Mouse (Mus musculus): ENCODE results near the gene Slx4ip. TPM values are rescaled to one million over a fixed set of nuclear protein-coding genes. Genes with fewer than 3 reads are reported as not detected.

Slx4ip gene
- polyA plus RNA-seq, 1 experiment from 2014 or later, result 13.8 TPM

DNA sequence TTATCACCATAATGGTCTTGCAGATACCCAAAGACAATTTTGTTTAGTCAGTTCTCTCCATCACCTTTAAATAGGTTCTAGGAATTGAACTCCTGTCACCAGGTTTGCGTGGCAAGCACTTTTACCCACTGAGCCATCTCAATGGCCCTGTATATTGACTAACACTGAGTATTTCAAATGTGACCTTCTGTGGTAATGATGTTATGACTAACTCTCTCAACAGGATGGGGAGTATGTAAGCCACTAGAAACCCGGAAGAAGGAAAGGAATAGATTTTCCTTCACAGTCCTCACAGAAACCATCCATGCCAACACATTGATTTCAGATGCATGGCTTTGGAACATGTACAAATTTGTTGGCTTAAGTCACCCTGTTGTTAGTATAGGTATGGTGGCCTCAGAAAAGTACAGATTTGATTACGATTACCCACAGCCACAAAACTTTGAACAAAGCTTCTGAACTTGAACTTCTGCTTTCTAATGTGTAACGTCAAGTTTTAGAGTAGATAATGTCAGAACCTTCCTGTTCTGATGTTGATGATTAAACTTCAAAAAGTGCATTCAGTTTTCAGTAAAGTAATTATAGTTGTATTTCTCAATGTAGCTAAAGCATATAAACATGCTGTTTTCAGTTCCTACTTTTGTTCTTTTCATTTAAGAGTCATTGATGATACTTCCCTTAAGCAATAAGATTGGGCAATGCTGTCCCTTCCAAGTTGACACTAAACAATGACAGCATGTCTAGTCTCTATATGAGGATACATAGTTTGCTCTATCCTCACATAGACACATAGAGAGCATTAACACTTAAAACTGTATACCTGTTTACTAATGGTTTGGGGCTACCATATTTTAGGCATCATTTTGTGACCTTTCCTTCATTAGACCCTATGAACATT lies 45.6 kb downstream of the Slx4ip start:
- Histone ChIP-seq H3K27me3 (ENCODE audit: control insufficient read depth, insufficient read depth, low read length) (no peaks in the 10 kb centered on the region), H3K27ac (replicated peaks; ENCODE audit: low read depth, low read length) (no peak overlapping the region), H3K4me1 (ENCODE audit: control insufficient read depth, insufficient read depth, low read length) (no peaks in the 10 kb centered on the region), H3K4me2 (ENCODE audit: low read length) (no peak overlapping the region), H3K4me3 (replicated peaks; ENCODE audit: low read depth, low read length) (no peak overlapping the region), H3K36me3 (ENCODE audit: control insufficient read depth, insufficient read depth, low read length) (no peaks in the 10 kb centered on the region), H3K9me3 (ENCODE audit: control insufficient read depth, low read length) (no peaks in the 10 kb centered on the region), H3K9ac (replicated peaks; ENCODE audit: low read length) (no peak overlapping the region)
- no peak for DNase-seq
- WGBS, result 97% methylated on average over 4 of the region's 4 CpGs
- no peak for ATAC-seq (ENCODE audit: low FRiP score, low TSS enrichment)

DNA sequence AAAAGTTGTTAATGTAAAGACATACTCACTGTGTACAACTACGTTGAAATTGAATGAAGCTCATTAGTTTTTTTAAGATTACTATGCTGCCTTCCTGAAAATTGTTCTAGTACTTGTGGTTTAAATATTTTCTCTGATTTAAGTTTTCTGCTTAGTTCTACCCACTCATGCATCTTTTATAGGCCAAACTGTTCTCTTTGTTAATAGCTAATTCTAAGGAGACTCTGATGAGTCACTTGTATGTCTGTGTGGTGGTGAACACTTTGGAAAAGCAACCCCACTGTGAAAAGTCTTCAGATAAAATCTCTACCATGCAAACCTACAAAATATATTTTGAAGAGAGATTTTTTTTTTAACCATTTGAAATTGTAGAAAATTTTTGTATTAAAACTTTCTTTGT lies 47.2 kb downstream of the Slx4ip start:
- Histone ChIP-seq H3K9me3 (ENCODE audit: control insufficient read depth, low read length) (no peaks in the 10 kb centered on the region), H3K4me2 (ENCODE audit: low read length) (no peak overlapping the region), H3K4me1 (ENCODE audit: control insufficient read depth, insufficient read depth, low read length) (no peaks in the 10 kb centered on the region), H3K27ac (replicated peaks; ENCODE audit: low read depth, low read length) (no peak overlapping the region), H3K27me3 (ENCODE audit: control insufficient read depth, insufficient read depth, low read length) (no peaks in the 10 kb centered on the region), H3K9ac (replicated peaks; ENCODE audit: low read length) (no peak overlapping the region), H3K4me3 (replicated peaks; ENCODE audit: low read depth, low read length) (no peak overlapping the region), H3K36me3 (ENCODE audit: control insufficient read depth, insufficient read depth, low read length) (no peaks in the 10 kb centered on the region)
- WGBS, result 95% methylated on average over 1 of the region's 1 CpGs
- ATAC-seq (ENCODE audit: low FRiP score, low TSS enrichment), result no peak
- no peak for DNase-seq

DNA sequence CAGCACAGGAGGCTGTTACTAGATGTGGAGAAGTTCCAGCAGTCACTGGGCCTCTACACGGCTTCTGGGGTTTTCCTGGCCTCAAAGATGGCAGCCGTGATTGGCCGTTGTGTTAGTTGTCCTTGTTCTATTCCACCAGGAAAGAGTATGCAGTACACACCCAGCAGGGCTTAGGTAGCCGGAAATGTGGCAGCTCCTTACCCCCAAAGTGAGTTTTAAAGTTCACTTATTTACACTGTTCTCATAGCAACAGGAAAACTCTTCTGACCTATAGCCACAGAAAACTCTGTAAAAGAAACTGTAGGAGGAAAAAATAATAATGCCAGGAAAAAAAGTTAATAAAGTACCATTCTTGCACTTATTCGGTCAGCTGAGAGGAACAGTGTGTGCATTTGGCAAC lies 55.3 kb downstream of the Slx4ip start:
- H3K4me1 ChIP-seq (ENCODE audit: control insufficient read depth, insufficient read depth, low read length), result no peaks in the 10 kb centered on the region
- ATAC-seq (ENCODE audit: low FRiP score, low TSS enrichment) (no peak), DNase-seq (no peak)
- no peaks in the 10 kb centered on the region for H3K9me3 ChIP-seq (ENCODE audit: control insufficient read depth, low read length)
- no peaks in the 10 kb centered on the region for H3K36me3 ChIP-seq (ENCODE audit: control insufficient read depth, insufficient read depth, low read length)
- H3K27me3 ChIP-seq (ENCODE audit: control insufficient read depth, insufficient read depth, low read length), result no peaks in the 10 kb centered on the region
- no peak overlapping the region for H3K27ac ChIP-seq (replicated peaks; ENCODE audit: low read depth, low read length)
- no peak overlapping the region for H3K4me3 ChIP-seq (replicated peaks; ENCODE audit: low read depth, low read length)
- WGBS, result 92% methylated on average over 5 of the region's 5 CpGs
- H3K9ac ChIP-seq (replicated peaks; ENCODE audit: low read length), result no peak overlapping the region
- H3K4me2 ChIP-seq (ENCODE audit: low read length), result no peak overlapping the region

DNA sequence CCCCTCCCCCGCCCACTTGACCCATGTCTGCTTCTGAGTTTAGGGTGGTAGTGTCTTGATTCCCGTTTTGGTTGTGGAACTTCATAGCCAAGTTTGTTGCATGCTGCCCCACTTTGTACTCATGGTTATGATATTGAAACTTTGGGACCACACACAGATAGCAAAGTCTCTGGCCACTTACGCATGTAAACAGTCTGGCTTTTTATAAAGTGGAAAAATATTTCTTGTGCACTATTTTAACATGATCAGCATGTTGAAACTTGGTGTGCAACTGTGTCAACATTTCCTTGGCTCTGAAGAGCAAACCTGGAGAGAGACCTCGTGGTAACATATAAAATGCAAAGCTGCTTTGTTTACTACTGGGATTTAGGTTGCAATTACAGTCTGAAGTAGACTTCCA lies 56.5 kb downstream of the Slx4ip start:
- H3K9me3 ChIP-seq (ENCODE audit: control insufficient read depth, low read length), result no peaks in the 10 kb centered on the region
- H3K36me3 ChIP-seq (ENCODE audit: control insufficient read depth, insufficient read depth, low read length), result no peaks in the 10 kb centered on the region
- H3K27me3 ChIP-seq (ENCODE audit: control insufficient read depth, insufficient read depth, low read length), result no peaks in the 10 kb centered on the region
- WGBS, result 85% methylated on average over 4 of the region's 4 CpGs
- ATAC-seq (ENCODE audit: low FRiP score, low TSS enrichment), result no peak
- no peak overlapping the region for H3K9ac ChIP-seq (replicated peaks; ENCODE audit: low read length)
- no peak for DNase-seq
- no peak overlapping the region for H3K4me3 ChIP-seq (replicated peaks; ENCODE audit: low read depth, low read length)
- H3K27ac ChIP-seq (replicated peaks; ENCODE audit: low read depth, low read length), result no peak overlapping the region
- H3K4me2 ChIP-seq (ENCODE audit: low read length), result no peak overlapping the region
- H3K4me1 ChIP-seq (ENCODE audit: control insufficient read depth, insufficient read depth, low read length), result no peaks in the 10 kb centered on the region

DNA sequence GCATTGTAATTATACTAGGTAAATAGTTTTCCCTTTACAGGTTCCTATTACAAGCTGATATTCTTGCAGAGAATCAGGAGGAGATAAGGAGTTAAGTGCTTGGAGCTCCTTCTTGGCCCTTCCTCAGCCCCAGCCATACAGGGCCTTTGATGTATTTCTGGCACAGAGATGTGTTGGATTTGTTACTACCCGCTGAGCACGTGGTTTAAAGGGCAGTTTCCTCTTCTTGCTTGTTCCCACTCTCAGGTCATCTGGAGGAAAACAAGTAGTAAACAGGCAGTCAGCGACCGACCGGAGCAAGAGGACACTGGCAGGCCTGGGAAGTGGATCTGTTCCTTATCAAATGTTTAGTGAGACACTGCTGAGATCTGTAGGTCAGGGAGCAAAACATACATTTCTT lies 56.9 kb downstream of the Slx4ip start:
- WGBS, result 69% methylated on average over 5 of the region's 5 CpGs
- ATAC-seq (ENCODE audit: low FRiP score, low TSS enrichment) (no peak), DNase-seq (no peak)
- no peak overlapping the region for H3K9ac ChIP-seq (replicated peaks; ENCODE audit: low read length)
- H3K4me1 ChIP-seq (ENCODE audit: control insufficient read depth, insufficient read depth, low read length), result no peaks in the 10 kb centered on the region
- H3K9me3 ChIP-seq (ENCODE audit: control insufficient read depth, low read length), result no peaks in the 10 kb centered on the region
- H3K4me2 ChIP-seq (ENCODE audit: low read length), result no peak overlapping the region
- no peaks in the 10 kb centered on the region for H3K27me3 ChIP-seq (ENCODE audit: control insufficient read depth, insufficient read depth, low read length)
- H3K27ac ChIP-seq (replicated peaks; ENCODE audit: low read depth, low read length), result no peak overlapping the region
- no peak overlapping the region for H3K4me3 ChIP-seq (replicated peaks; ENCODE audit: low read depth, low read length)
- no peaks in the 10 kb centered on the region for H3K36me3 ChIP-seq (ENCODE audit: control insufficient read depth, insufficient read depth, low read length)

DNA sequence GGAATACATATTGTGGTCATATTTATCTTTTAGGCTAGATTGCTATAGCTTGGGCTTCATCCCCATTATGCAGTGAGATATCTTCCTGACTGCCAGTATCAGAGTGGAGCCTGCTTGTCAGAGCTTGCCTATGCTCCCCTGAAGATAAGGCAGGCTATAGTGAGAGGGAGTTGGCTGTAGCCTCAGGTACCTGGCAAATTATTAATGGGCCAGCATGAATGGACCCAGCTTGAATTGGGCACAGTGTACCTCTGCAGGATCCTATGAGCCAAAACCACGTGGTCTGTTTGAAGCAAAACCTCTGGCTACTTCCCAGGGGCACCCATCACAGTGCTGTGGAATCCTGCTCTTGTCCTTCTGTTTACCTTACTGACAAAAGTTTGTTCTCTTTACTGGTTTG lies 61.2 kb downstream of the Slx4ip start:
- no peak for ATAC-seq (ENCODE audit: low FRiP score, low TSS enrichment)
- WGBS, result 67% methylated on average over 1 of the region's 1 CpGs
- no peak for DNase-seq
- Histone ChIP-seq H3K9ac (replicated peaks; ENCODE audit: low read length) (no peak overlapping the region), H3K9me3 (ENCODE audit: control insufficient read depth, low read length) (no peaks in the 10 kb centered on the region), H3K4me1 (ENCODE audit: control insufficient read depth, insufficient read depth, low read length) (no peaks in the 10 kb centered on the region), H3K27me3 (ENCODE audit: control insufficient read depth, insufficient read depth, low read length) (no peaks in the 10 kb centered on the region), H3K27ac (replicated peaks; ENCODE audit: low read depth, low read length) (no peak overlapping the region), H3K4me2 (ENCODE audit: low read length) (no peak overlapping the region), H3K4me3 (replicated peaks; ENCODE audit: low read depth, low read length) (no peak overlapping the region), H3K36me3 (ENCODE audit: control insufficient read depth, insufficient read depth, low read length) (no peaks in the 10 kb centered on the region)

DNA sequence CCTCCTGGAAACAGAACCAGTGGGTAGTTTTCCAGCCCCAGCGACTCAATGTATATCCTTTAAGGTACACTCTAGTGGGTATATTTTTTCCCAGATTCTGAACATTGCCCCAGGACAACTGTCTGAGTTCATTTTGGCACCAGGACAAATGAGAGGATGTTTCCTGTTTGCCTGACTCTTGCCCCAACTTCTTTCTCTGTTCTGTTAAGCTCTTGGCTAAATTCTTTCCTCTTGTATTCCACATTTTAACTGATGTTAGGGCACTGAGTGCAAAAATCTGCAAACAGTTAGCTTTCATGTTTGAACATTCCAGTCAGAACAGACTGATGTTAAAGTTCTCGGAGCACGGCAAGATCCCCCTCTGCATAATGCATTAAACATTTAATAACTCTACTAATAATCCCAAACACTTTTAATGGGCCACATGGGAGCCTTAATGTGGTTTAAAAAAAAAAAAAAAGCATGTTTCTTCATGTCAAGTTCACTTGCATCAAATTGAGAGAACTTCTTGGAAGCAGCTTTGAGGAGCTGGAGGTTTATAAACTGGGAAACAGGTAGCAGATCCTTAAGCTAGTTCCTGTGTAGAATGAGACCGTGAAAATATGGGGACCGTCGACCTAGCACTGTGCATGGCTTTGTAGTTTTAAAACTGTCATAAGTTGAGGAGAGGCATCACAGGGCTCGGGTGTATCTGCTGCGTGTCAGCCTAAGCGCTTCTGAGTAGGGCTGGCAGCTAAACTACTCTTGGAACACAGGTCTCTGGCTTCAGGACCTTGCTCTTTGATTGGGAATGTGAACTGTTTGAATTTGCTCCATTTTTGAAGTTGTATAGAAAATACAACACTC lies 64.9 kb downstream of the Slx4ip start:
- Histone ChIP-seq H3K9ac (replicated peaks; ENCODE audit: low read length) (no peak overlapping the region), H3K4me2 (ENCODE audit: low read length) (no peak overlapping the region), H3K4me1 (ENCODE audit: control insufficient read depth, insufficient read depth, low read length) (no peaks in the 10 kb centered on the region), H3K9me3 (ENCODE audit: control insufficient read depth, low read length) (no peaks in the 10 kb centered on the region), H3K27me3 (ENCODE audit: control insufficient read depth, insufficient read depth, low read length) (no peaks in the 10 kb centered on the region), H3K4me3 (replicated peaks; ENCODE audit: low read depth, low read length) (no peak overlapping the region), H3K36me3 (ENCODE audit: control insufficient read depth, insufficient read depth, low read length) (no peaks in the 10 kb centered on the region), H3K27ac (replicated peaks; ENCODE audit: low read depth, low read length) (no peak overlapping the region)
- DNase-seq, result no peak
- no peak for ATAC-seq (ENCODE audit: low FRiP score, low TSS enrichment)
- 84% methylated on average over 9 of the region's 9 CpGs for WGBS

DNA sequence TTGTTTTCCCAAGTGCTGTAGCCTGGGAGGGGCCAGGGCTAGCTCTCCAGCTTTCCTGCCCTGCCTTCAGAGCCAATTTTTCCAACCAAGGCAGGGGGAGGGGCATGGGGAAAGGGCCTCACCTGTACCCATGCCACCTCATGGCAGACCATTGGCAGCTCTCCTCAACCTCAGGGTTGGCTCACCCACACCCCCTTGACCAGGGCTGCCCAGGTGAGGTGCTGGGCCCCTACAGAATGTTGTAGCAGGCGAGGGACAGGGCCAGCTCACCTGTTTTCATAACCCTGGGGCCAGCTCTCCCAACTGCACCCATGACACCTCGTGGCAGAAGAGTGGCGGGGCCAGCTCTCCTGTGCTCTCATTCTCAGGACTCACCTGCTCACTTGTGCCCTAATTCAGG lies 67.7 kb downstream of the Slx4ip start:
- no peak overlapping the region for H3K4me2 ChIP-seq (ENCODE audit: low read length)
- DNase-seq (no peak), ATAC-seq (ENCODE audit: low FRiP score, low TSS enrichment) (no peak)
- H3K9ac ChIP-seq (replicated peaks; ENCODE audit: low read length), result no peak overlapping the region
- no peaks in the 10 kb centered on the region for H3K9me3 ChIP-seq (ENCODE audit: control insufficient read depth, low read length)
- no peak overlapping the region for H3K27ac ChIP-seq (replicated peaks; ENCODE audit: low read depth, low read length)
- 88% methylated on average over 3 of the region's 3 CpGs for WGBS
- H3K4me3 ChIP-seq (replicated peaks; ENCODE audit: low read depth, low read length), result no peak overlapping the region
- H3K36me3 ChIP-seq (ENCODE audit: control insufficient read depth, insufficient read depth, low read length), result no peaks in the 10 kb centered on the region
- no peaks in the 10 kb centered on the region for H3K27me3 ChIP-seq (ENCODE audit: control insufficient read depth, insufficient read depth, low read length)
- no peaks in the 10 kb centered on the region for H3K4me1 ChIP-seq (ENCODE audit: control insufficient read depth, insufficient read depth, low read length)
